Mouse (Mus musculus) liver, embryonic 13.5 days (tissue): ENCODE data around the gene Zdhhc14. TPM values are rescaled to one million over a fixed set of nuclear protein-coding genes. Genes with fewer than 3 reads are reported as not detected.

Experiments used
- ATAC-seq: fragments of 200-750 bp; cut with Nextera tagmentation; 2 replicates; pipeline ENCODE4 v1.8.0; 2017; ENCODE audit warnings: low read depth, mild to moderate bottlenecking, moderate number of reproducible peaks, moderate library complexity
- DNase-seq: peaks from one replicate; pipeline ENCODE4 v3.0.0; 2022
- H3K27ac ChIP-seq: fragments of 300-500 bp; sonication (generic); 2 replicates; pipeline ENCODE4 v1.5.1; 2015; ENCODE audit warnings: moderate library complexity, mild to moderate bottlenecking, inconsistent platforms
- H3K27me3 ChIP-seq: fragments of 300-500 bp; sonication (generic); 2 replicates; pipeline ENCODE4 v1.6.1; 2015; ENCODE audit warnings: mild to moderate bottlenecking, inconsistent platforms
- H3K36me3 ChIP-seq: fragments of 300-500 bp; sonication (generic); 2 replicates; pipeline ENCODE4 v1.6.1; 2015; ENCODE audit warnings: mild to moderate bottlenecking, inconsistent platforms
- H3K4me1 ChIP-seq: fragments of 300-500 bp; sonication (generic); replicated peaks from 2 replicates; pipeline ENCODE4 v1.6.1; 2015; ENCODE audit warnings: inconsistent platforms
- H3K4me2 ChIP-seq: fragments of 300-500 bp; sonication (generic); 2 replicates; pipeline ENCODE4 v1.6.1; 2015; ENCODE audit warnings: inconsistent platforms, mild to moderate bottlenecking, moderate library complexity
- H3K4me3 ChIP-seq: fragments of 300-500 bp; sonication (generic); replicated peaks from 2 replicates; pipeline ENCODE4 v1.5.1; 2015; ENCODE audit warnings: mild to moderate bottlenecking, inconsistent platforms
- H3K9ac ChIP-seq: fragments of 300-500 bp; sonication (generic); 2 replicates; pipeline ENCODE4 v1.6.1; 2015; ENCODE audit warnings: mild to moderate bottlenecking, inconsistent platforms
- H3K9me3 ChIP-seq: fragments of 300-500 bp; sonication (generic); replicated peaks from 2 replicates; pipeline ENCODE4 v1.6.1; 2016; ENCODE audit warnings: inconsistent platforms
- WGBS: fragments of 180-500 bp; shearing (Covaris S2); methylation state at CpG from one replicate; pipeline ENCODE4 v1.1.7; 2015; ENCODE audit not compliant: insufficient replicate concordance; 5-methylcytosine and 5-hydroxymethylcytosine counted together
- polyA plus RNA-seq: library from polyadenylated mRNA; unstranded; fragments of >200 nt; fragmentation: Nextera tagmentation; extraction: Ambion mirVana; gene quantifications from 2 replicates; pipeline ENCODE4 v1.2.1, GENCODE M21; 2015

Gene Zdhhc14
- polyA plus RNA-seq, 1 experiment from 2014 or later: 4.7 TPM

DNA sequence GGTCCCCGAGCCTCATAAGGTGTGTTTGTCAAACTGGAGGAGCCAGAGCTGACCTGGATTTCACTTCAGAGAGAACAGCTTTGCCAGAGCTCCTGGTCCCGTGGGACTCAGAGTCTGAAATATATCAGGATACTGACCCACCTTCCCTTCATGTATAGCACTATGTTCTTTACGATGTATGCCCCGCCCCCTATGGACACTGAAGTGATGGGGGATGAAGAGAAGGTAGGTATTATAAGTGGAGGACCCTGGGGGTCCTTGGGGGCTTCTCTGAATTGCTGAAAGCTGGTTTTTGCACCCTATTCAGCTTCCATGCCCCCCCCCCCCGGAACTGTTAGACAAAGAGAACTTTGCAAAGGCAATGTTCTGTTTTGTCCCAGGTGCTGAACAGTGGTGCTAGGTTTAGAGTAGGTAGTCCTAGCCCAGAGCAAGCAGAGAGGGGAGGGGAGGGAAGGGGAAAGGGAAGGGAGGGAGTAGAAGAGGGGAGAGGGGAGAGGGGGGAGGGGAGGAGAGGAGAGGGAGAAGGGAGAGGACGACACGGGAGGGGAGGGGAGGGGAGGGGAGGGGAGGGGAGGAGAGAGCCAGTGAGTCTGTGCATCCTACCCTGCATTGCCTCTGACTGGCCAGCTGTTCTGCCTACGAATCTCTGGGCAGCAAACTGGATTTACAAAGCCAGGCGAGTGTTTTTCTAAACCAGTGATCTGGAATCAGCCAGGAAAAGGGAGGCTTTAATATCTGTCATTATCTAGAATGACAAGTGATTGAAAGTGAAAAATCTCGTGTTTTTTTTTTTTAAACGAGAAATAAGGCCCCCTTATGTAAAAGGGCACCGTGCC is 44.1 kb downstream of the Zdhhc14 start:
- ATAC-seq (no peak), DNase-seq (no peak)
- Histone ChIP-seq H3K36me3 (no peaks in the 10 kb centered on the region; the same call in 1 of the 2 replicates), H3K4me1 (peaks cover 31% of the 10 kb centered on the region), H3K4me2 (no peak overlapping the region), H3K9ac (no peak overlapping the region), H3K27me3 (no peaks in the 10 kb centered on the region), H3K9me3 (no peaks in the 10 kb centered on the region), H3K4me3 (no peak overlapping the region), H3K27ac (no peak overlapping the region)
- 64% methylated on average over 12 of the region's 12 CpGs for WGBS

DNA sequence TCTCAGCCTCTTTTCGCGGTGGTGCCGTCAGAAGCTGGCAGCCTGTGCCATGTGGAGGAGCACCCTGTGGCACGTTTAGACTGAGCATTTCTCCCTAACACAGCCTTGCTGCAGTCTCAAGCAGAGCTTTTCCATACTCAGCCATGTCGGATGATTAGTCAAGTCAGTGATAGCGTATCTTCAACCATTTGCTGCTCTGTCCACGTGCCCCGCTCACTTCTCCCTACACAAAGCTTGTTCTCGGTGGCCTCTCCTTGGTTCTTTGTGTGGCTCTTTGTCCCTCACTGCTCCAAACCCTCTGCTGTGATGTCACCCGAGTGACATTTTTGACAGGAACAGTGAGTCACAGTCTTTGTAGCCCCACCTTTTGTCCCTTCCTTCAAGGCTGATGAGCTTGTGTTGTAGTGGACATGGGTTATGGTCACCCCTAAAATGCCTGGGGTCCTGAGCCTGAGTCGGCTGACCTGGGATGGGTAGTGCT is 44.8 kb downstream of the Zdhhc14 start:
- H3K4me1 ChIP-seq: peaks cover 33% of the 10 kb centered on the region
- H3K4me3 ChIP-seq: no peak overlapping the region
- H3K27ac ChIP-seq: no peak overlapping the region
- no peak overlapping the region for H3K4me2 ChIP-seq
- H3K9me3 ChIP-seq: no peaks in the 10 kb centered on the region
- no peak for DNase-seq
- no peaks in the 10 kb centered on the region; the same call in 1 of the 2 replicates for H3K36me3 ChIP-seq
- 74% methylated on average over 11 of the region's 11 CpGs for WGBS
- no peaks in the 10 kb centered on the region for H3K27me3 ChIP-seq
- H3K9ac ChIP-seq: no peak overlapping the region
- ATAC-seq: no peak

DNA sequence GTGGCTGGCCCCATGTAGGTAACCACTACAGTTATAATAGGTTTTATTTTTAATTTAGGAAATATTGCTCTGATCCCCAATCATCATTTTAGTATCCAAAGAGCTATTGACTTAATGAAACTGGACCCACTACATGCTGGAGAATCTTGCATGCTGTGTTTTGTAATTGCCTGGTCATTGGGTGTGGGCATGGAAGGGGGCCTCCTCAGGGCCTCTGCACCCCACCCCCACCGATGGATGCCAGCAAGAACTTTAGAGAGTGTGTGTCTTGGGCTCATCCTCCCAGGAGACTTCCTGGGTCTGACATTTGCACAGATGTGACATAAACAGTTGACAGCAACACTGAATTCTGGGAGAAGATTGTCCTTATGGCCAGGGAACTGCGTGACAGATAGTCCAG is 49.8 kb downstream of the Zdhhc14 start:
- DNase-seq (no peak), ATAC-seq (peak; percentile 74)
- Histone ChIP-seq H3K27me3 (no peaks in the 10 kb centered on the region), H3K9me3 (no peaks in the 10 kb centered on the region), H3K4me3 (no peak overlapping the region), H3K4me2 (0 out of 2 replicates have a peak overlapping the region, but pooled peaks have one; percentile 3), H3K36me3 (no peaks in the 10 kb centered on the region), H3K27ac (no peak overlapping the region), H3K9ac (no peak overlapping the region; the same call in 1 of the 2 replicates), H3K4me1 (peaks cover 19% of the 10 kb centered on the region)
- 75% methylated on average over 2 of the region's 2 CpGs for WGBS

DNA sequence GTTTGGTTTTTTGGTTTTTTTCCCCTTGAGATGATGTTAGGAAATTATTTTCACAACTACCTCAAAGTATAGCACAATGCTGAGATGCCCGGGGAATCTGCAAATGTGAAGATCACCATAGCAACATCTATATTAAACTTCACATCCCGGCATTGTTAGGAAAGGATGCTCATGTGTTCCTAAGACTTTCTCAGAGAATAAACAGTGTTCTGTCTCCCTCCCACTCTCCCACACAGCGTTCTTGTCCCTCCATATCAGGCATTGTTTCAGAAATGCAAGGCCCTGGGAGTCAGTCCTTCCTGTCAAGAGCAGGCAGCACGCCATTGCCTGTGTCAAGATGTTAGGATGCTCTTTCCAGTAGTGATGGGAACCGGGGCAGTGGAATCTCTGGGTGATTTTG is 51.7 kb downstream of the Zdhhc14 start:
- no peak overlapping the region for H3K4me3 ChIP-seq
- no peaks in the 10 kb centered on the region for H3K27me3 ChIP-seq
- ATAC-seq: no peak
- no peak overlapping the region for H3K9ac ChIP-seq
- H3K4me1 ChIP-seq: peaks cover 19% of the 10 kb centered on the region
- H3K9me3 ChIP-seq: no peaks in the 10 kb centered on the region
- H3K27ac ChIP-seq: no peak overlapping the region
- H3K36me3 ChIP-seq: no peaks in the 10 kb centered on the region
- DNase-seq: no peak
- H3K4me2 ChIP-seq: no peak overlapping the region
- WGBS: 77% methylated on average over 5 of the region's 5 CpGs

DNA sequence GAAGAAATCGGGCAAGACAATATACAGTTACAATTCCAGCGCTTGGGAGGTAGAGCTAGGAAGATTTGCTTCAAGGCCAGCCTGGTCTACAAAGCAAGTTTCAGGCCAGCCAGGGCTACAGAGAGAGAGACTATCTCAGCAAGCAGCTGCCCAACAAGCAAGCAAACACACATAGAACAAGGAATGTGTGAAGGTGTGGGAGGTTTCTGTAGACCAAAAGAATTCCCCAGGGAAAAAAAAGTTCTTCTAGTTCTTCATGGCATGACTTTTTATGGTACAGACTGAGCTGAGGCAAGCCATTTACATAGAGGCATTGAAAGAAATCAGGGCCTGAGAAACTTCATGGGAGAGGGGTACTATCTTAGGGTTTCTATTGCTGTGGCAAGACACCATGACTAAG is 52.7 kb downstream of the Zdhhc14 start:
- Histone ChIP-seq H3K4me1 (peaks cover 12% of the 10 kb centered on the region), H3K9ac (no peak overlapping the region), H3K27ac (no peak overlapping the region), H3K9me3 (no peaks in the 10 kb centered on the region), H3K36me3 (no peaks in the 10 kb centered on the region), H3K27me3 (no peaks in the 10 kb centered on the region), H3K4me2 (no peak overlapping the region), H3K4me3 (no peak overlapping the region)
- no peak for ATAC-seq
- DNase-seq: no peak
- WGBS: 89% methylated on average over 2 of the region's 2 CpGs

DNA sequence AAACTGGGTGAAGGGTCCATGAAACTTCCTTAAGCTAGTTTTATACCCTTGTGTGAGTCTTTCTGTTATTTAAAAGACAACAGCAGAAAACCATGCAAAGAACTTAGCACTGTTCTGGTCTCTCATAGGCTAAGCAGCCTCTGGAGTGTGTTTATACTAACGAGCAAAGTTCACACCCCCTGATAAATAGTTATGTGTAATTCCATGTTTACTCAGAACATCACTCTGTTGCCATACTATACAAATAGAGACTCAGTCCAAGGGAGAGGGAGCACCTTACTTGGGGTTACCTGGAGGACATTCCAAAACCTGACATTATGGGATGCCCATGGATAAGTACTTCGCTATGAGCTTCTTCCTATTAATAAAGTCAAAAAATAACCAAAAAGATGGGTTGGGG is 56.2 kb downstream of the Zdhhc14 start:
- DNase-seq: no peak
- Histone ChIP-seq H3K4me2 (no peak overlapping the region), H3K27me3 (no peaks in the 10 kb centered on the region), H3K4me1 (peaks cover 9% of the 10 kb centered on the region; the same call in 1 of the 2 replicates), H3K36me3 (no peaks in the 10 kb centered on the region), H3K4me3 (no peak overlapping the region), H3K9ac (no peak overlapping the region), H3K9me3 (no peaks in the 10 kb centered on the region), H3K27ac (no peak overlapping the region)
- no peak for ATAC-seq
- WGBS: 86% methylated on average over 2 of the region's 2 CpGs

DNA sequence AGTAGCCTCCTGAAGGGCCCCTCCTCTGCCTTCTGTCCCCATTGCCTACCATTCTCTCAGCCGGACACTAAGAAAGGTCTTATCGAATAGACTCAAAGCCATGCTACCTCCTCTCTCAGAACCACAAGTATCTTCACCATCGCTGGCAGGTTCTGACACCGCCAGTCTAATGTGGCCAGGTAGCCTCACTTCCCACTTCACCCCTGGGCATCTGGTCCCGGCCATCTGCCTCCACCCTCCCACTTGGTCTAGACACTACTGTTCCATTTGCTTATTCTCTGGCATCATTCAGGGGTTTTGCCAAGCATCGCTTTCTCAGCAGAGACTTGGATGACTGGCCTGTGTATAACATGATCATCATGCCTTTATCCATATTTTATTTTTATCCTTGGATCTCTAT is 57.1 kb downstream of the Zdhhc14 start:
- Histone ChIP-seq H3K4me2 (no peak overlapping the region), H3K4me3 (no peak overlapping the region), H3K9me3 (no peaks in the 10 kb centered on the region), H3K36me3 (no peaks in the 10 kb centered on the region), H3K9ac (no peak overlapping the region), H3K4me1 (peaks cover 17% of the 10 kb centered on the region), H3K27ac (no peak overlapping the region), H3K27me3 (no peaks in the 10 kb centered on the region)
- WGBS: 88% methylated on average over 6 of the region's 6 CpGs
- ATAC-seq (no peak), DNase-seq (no peak)

DNA sequence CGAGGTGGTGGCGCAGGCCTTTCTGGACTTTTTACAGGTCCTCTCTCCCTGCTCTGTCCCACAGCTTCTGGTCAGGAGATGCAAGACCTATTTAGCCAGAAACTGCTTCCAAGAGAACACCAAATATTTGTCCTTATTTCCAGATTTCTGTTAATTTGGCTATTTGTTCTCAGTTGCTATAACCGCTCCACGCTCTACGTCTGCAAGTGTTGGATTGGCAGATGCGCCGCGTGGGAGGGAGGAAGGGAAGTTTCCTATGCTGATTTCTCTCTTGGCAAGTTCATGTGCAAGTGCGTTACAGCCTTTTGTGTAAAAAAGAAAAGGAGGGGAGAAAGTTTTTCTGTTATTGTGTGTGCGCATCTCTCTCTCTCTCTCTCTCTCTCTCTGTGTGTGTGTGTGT is 58.1 kb downstream of the Zdhhc14 start:
- peaks cover 20% of the 10 kb centered on the region for H3K4me1 ChIP-seq
- H3K4me3 ChIP-seq: no peak overlapping the region
- no peak overlapping the region for H3K9ac ChIP-seq
- 81% methylated on average over 10 of the region's 10 CpGs for WGBS
- H3K36me3 ChIP-seq: no peaks in the 10 kb centered on the region
- H3K27ac ChIP-seq: no peak overlapping the region
- H3K27me3 ChIP-seq: no peaks in the 10 kb centered on the region
- no peaks in the 10 kb centered on the region for H3K9me3 ChIP-seq
- H3K4me2 ChIP-seq: no peak overlapping the region
- ATAC-seq: no peak
- no peak for DNase-seq

DNA sequence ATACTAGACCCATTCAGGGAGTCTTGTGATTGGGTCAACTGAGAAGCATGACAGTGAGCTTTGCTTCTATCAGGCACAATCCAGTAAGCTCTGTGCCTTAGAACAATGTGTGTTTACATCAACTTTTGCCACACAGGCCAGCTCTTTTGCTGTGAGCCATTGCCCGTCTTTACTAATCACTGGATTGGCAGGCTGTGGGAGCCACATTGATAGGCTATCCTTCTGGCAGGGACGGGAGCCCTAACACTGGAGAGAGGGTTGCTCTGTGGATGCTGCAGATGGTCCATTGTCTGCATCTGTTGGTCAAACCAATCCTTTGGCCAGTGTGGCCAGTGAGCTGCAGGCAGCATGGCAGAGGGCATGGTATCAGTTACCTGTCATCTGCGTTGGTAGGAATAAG is 58.8 kb downstream of the Zdhhc14 start:
- Histone ChIP-seq H3K4me2 (no peak overlapping the region), H3K27ac (no peak overlapping the region), H3K36me3 (no peaks in the 10 kb centered on the region), H3K9me3 (no peaks in the 10 kb centered on the region), H3K4me1 (peaks cover 20% of the 10 kb centered on the region), H3K27me3 (no peaks in the 10 kb centered on the region), H3K9ac (no peak overlapping the region), H3K4me3 (no peak overlapping the region)
- DNase-seq (no peak), ATAC-seq (no peak)
- WGBS: 75% methylated on average over 3 of the region's 3 CpGs

DNA sequence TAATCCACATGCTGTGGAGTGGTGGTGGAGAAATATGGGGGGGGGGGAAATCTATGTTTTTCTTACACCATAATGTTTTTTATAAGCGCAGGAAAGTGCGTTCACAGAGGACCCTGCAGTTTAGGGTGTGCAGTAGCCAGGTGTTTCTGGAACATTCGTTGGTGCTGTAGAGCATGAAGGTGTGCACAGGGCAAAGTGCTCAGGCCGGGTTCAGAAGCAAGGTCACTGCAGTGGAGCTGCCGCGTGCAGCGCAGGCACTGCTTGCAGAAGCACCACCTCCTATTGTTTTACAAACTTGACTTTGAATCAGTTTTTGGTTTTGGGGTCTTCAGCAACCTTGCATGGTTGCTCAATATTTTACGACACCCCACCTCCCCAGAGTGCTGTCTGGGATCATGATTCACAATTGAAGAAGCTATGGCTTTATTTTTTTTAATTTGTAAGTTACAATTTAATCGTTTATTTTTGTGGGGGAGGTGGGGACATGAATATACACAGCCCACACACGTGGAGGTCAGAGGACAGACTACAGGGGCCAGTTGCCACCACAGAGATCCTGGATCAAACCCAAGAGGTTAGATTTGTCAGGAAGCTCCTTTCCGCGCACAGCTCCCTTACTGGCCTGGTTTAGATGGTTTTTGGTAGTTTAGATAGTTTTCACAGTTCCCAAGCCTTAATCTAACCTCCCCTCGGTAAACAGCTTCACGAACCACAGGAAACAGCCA is 59.8 kb downstream of the Zdhhc14 start:
- Histone ChIP-seq H3K9ac (no peak overlapping the region), H3K27me3 (no peaks in the 10 kb centered on the region), H3K4me3 (no peak overlapping the region), H3K36me3 (no peaks in the 10 kb centered on the region), H3K4me1 (peaks cover 20% of the 10 kb centered on the region), H3K9me3 (no peaks in the 10 kb centered on the region), H3K4me2 (no peak overlapping the region), H3K27ac (no peak overlapping the region)
- no peak for DNase-seq
- WGBS: 59% methylated on average over 14 of the region's 14 CpGs
- ATAC-seq: no peak

DNA sequence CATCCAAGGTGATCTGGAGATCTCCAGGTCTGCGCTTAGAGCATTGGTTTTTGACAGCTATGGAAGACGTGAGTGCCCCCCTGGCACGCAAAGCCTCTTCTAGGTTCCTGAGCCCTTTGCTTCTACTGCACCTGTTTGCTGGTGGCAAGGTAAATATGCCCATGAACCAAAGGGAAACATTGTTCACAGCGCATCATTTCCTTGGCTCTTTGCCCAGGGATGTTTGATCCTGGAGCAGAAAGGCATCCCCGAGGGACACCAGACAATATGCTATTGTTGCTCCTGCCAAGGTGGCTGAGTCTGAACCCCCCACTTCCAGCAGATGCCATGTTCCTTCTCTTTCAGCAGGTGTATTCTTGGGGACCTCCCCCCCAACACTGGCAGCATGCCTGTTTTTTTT is 61.2 kb downstream of the Zdhhc14 start:
- DNase-seq: no peak
- Histone ChIP-seq H3K4me2 (no peak overlapping the region), H3K27ac (no peak overlapping the region), H3K27me3 (no peaks in the 10 kb centered on the region), H3K9ac (no peak overlapping the region), H3K9me3 (no peaks in the 10 kb centered on the region), H3K4me1 (peaks cover 20% of the 10 kb centered on the region), H3K36me3 (no peaks in the 10 kb centered on the region), H3K4me3 (no peak overlapping the region)
- no peak for ATAC-seq
- 86% methylated on average over 5 of the region's 5 CpGs for WGBS
